Mouse (Mus musculus) MEL (cell line): ENCODE results near the gene Pde8a. TPM values are rescaled to one million over a fixed set of nuclear protein-coding genes. Genes with fewer than 3 reads are reported as not detected.

ENCODE experiments used
- DNase-seq: peaks from one replicate; pipeline ENCODE4 v3.0.0; 2011; ENCODE audit warnings: low read depth, low spot score
- H3K27ac ChIP-seq: 2 replicates; pipeline ENCODE4 v1.5.1; 2012; ENCODE audit warnings: low read depth, mild to moderate bottlenecking, control low read depth, low read length, moderate library complexity; ENCODE audit not compliant: control insufficient read depth
- H3K27me3 ChIP-seq, 2 experiments: fragments of 150-350 bp in 1 of 2; sonication (generic) in 1 of 2; 2 replicates each; pipeline ENCODE4 v1.6.1; 2012; ENCODE audit warnings: low read length in 2 of 2, mild to moderate bottlenecking in 2 of 2, improper control_type of control experiment in 1 of 2, moderate library complexity in 1 of 2; ENCODE audit not compliant: insufficient read depth in 2 of 2, control insufficient read depth in 1 of 2
- H3K36me3 ChIP-seq, 2 experiments: 2 replicates each; pipeline ENCODE4 v1.6.1; 2012 to 2014; ENCODE audit warnings: low read length in 2 of 2, improper control_type of control experiment in 1 of 2, inconsistent platforms in 1 of 2, mild to moderate bottlenecking in 1 of 2; ENCODE audit not compliant: insufficient read depth in 2 of 2, control insufficient read depth in 1 of 2
- H3K4me1 ChIP-seq, 2 experiments: fragments of 150-350 bp in 1 of 2; sonication (generic) in 1 of 2; 2 replicates each; pipeline ENCODE4 v1.6.1; 2012; ENCODE audit warnings: low read length in 2 of 2, improper control_type of control experiment in 1 of 2, mild to moderate bottlenecking in 1 of 2; ENCODE audit not compliant: insufficient read depth in 2 of 2, control insufficient read depth in 1 of 2
- H3K4me3 ChIP-seq, 2 experiments: fragments of 150-350 bp in 1 of 2; sonication (generic) in 1 of 2; 2 replicates each; pipeline ENCODE4 v1.5.1; 2012; ENCODE audit warnings: low read depth in 2 of 2, low read length in 2 of 2, mild to moderate bottlenecking in 2 of 2, moderate library complexity in 2 of 2, control low read depth in 1 of 2, improper control_type of control experiment in 1 of 2; ENCODE audit not compliant: control insufficient read depth in 1 of 2, insufficient read depth in 1 of 2
- H3K79me2 ChIP-seq: 2 replicates; pipeline ENCODE4 v1.6.1; 2012; ENCODE audit warnings: mild to moderate bottlenecking, low read length, moderate library complexity; ENCODE audit not compliant: control insufficient read depth, poor library complexity, insufficient read depth
- H3K9ac ChIP-seq: 2 replicates; pipeline ENCODE4 v1.6.1; 2012; ENCODE audit warnings: low read depth, mild to moderate bottlenecking, control low read depth, low read length, moderate library complexity; ENCODE audit not compliant: control insufficient read depth, poor library complexity, severe bottlenecking
- H3K9me3 ChIP-seq: fragments of 150-350 bp; sonication (generic); replicated peaks from 2 replicates; pipeline ENCODE4 v1.6.1; 2012; ENCODE audit warnings: mild to moderate bottlenecking, low read length, improper control_type of control experiment, moderate library complexity; ENCODE audit not compliant: insufficient read depth
- CTCF ChIP-seq, 3 experiments: IDR thresholded peaks in 2 of 3; conservative IDR thresholded peaks in 1 of 3; 2 replicates each; pipeline ENCODE4 v1.5.1; 2011 to 2012; ENCODE audit warnings: low read length in 3 of 3, low read depth in 2 of 3, mild to moderate bottlenecking in 2 of 3, improper control_type of control experiment in 1 of 3, inconsistent platforms in 1 of 3, mixed read lengths in 1 of 3, moderate library complexity in 1 of 3; ENCODE audit not compliant: control insufficient read depth in 1 of 3, insufficient read depth in 1 of 3, poor library complexity in 1 of 3, severe bottlenecking in 1 of 3
- E2F4 ChIP-seq: IDR thresholded peaks from 2 replicates; pipeline ENCODE4 v1.6.1; 2011; ENCODE audit warnings: low read depth, low read length, improper control_type of control experiment, borderline replicate concordance
- ETS1 ChIP-seq: IDR thresholded peaks from 2 replicates; pipeline ENCODE4 v1.6.1; 2012; ENCODE audit warnings: low read depth, mild to moderate bottlenecking, inconsistent platforms, low read length, improper control_type of control experiment, moderate library complexity
- KAT2A ChIP-seq: conservative IDR thresholded peaks from 2 replicates; pipeline ENCODE4 v1.6.1; 2012; ENCODE audit warnings: low read depth, low read length, improper control_type of control experiment, inconsistent platforms
- MAFK ChIP-seq: IDR thresholded peaks from 2 replicates; pipeline ENCODE4 v1.6.1; 2011; ENCODE audit warnings: low read depth, mild to moderate bottlenecking, low read length, improper control_type of control experiment, borderline replicate concordance
- MAX ChIP-seq: IDR thresholded peaks from 2 replicates; pipeline ENCODE4 v1.6.1; 2011; ENCODE audit warnings: low read length, improper control_type of control experiment
- MEF2A ChIP-seq: IDR thresholded peaks from 2 replicates; pipeline ENCODE4 v1.6.1; 2014; ENCODE audit warnings: low read depth, mild to moderate bottlenecking, inconsistent platforms, low read length, improper control_type of control experiment; ENCODE audit not compliant: poor library complexity, insufficient replicate concordance, severe bottlenecking; ENCODE audit errors: extremely low read depth
- MXI1 ChIP-seq: IDR thresholded peaks from 2 replicates; pipeline ENCODE4 v1.6.1; 2011; ENCODE audit warnings: mild to moderate bottlenecking, low read depth, low read length, improper control_type of control experiment
- MYB ChIP-seq: IDR thresholded peaks from 2 replicates; pipeline ENCODE4 v1.6.1; 2011; ENCODE audit warnings: mild to moderate bottlenecking, low read depth, low read length, improper control_type of control experiment
- NELFE ChIP-seq: IDR thresholded peaks from 2 replicates; pipeline ENCODE4 v1.6.1; 2011; ENCODE audit warnings: low read depth, low read length, improper control_type of control experiment
- POLR2AphosphoS2 ChIP-seq: IDR thresholded peaks from 2 replicates; pipeline ENCODE4 v1.6.1; 2011; ENCODE audit warnings: low read length, improper control_type of control experiment
- RAD21 ChIP-seq: IDR thresholded peaks from 2 replicates; pipeline ENCODE4 v1.6.1; 2011; ENCODE audit warnings: mild to moderate bottlenecking, low read depth, low read length, improper control_type of control experiment
- RCOR1 ChIP-seq: IDR thresholded peaks from 2 replicates; pipeline ENCODE4 v1.6.1; 2012; ENCODE audit warnings: low read depth, mild to moderate bottlenecking, inconsistent platforms, low read length, improper control_type of control experiment
- SIN3A ChIP-seq: IDR thresholded peaks from 2 replicates; pipeline ENCODE4 v1.6.1; 2012; ENCODE audit warnings: low read length, improper control_type of control experiment, inconsistent platforms
- SMC3 ChIP-seq: IDR thresholded peaks from 2 replicates; pipeline ENCODE4 v1.6.1; 2011; ENCODE audit warnings: low read depth, low read length, improper control_type of control experiment
- ZKSCAN1 ChIP-seq: IDR thresholded peaks from 2 replicates; pipeline ENCODE4 v1.6.1; 2012; ENCODE audit warnings: low read depth, mild to moderate bottlenecking, inconsistent platforms, low read length, improper control_type of control experiment, moderate library complexity
- ZMIZ1 ChIP-seq: IDR thresholded peaks from 2 replicates; pipeline ENCODE4 v1.6.1; 2012; ENCODE audit warnings: low read depth, mild to moderate bottlenecking, inconsistent platforms, low read length, improper control_type of control experiment, moderate library complexity
- polyA plus RNA-seq, 2 experiments: library from polyadenylated mRNA; stranded (reverse) in 1 of 2; unstranded in 1 of 2; fragments of >175 nt in 1 of 2; fragments of >200 nt in 1 of 2; gene quantifications; 2 replicates each; pipeline versions ENCODE4 v1.2.1 to v1.2.4; 2012; ENCODE audit warnings: low replicate concordance in 2 of 2, low read depth in 1 of 2; ENCODE audit not compliant: insufficient read length in 2 of 2, insufficient read depth in 1 of 2, missing spikeins in 1 of 2
- total RNA-seq: library from RNA; depleted of rRNA; stranded (reverse); fragments of 300-350 nt; gene quantifications from 2 replicates; pipeline ENCODE4 v1.2.3, GENCODE M21; 2012

The Pde8a gene
- total and polyA plus RNA-seq, 3 experiments, result 0.11 TPM; not detected in 2

GRCm38 (mm10) chr7:81344544-81345446, 131.4 kb downstream of the Pde8a start, which contains the start of gene Rps17 (continued):
- TF ChIP-seq MYB (no peak), RCOR1 (no peak), KAT2A (peak; percentile 84), RAD21 (no peak), ZKSCAN1 (no peak), CTCF (IDR thresholded peaks at IDR 0.05 in 2 of 3, conservative IDR thresholded peaks at IDR 0.05 in 1 of 3; ENCODE audit: control insufficient read depth in 1 of 3, insufficient read depth in 1 of 3, low read depth in 2 of 3, low read length in 3 of 3, poor library complexity in 1 of 3, severe bottlenecking in 1 of 3) (peak; percentile 65 to 97 (median 88)), E2F4 (no peak), MXI1 (peak; percentile 75), SIN3A (peak; percentile 85), ZMIZ1 (peak; percentile 65; the same call in 1 of the 2 replicates), NELFE (peak; percentile 98), MEF2A (no peak), SMC3 (no peak), POLR2AphosphoS2 (peak; percentile 81), ETS1 (no peak)

GRCm38 (mm10) chr7:81345447-81346170, 132.2 kb downstream of the Pde8a start:
- H3K27ac ChIP-seq, result peak overlapping the region; percentile 71
- peaks cover 1 to 8% of the 10 kb centered on the region in 2 experiments; a peak in 3 of 4 replicates for H3K4me1 ChIP-seq
- TF ChIP-seq ZMIZ1 (peak; percentile 58; the same call in 1 of the 2 replicates), MAX (no peak), MAFK (no peak), RAD21 (no peak)

More at GRCm38 (mm10) chr7:81345447-81346170, 132.2 kb downstream of the Pde8a start:
- Histone ChIP-seq H3K36me3 (peaks cover 11 to 16% of the 10 kb centered on the region in 2 experiments), H3K79me2 (peaks cover 32% of the 10 kb centered on the region), H3K4me3 (peak overlapping the region; percentile 52 to 71), H3K9me3 (no peaks in the 10 kb centered on the region), H3K27me3 (peaks cover 0 to 2% of the 10 kb centered on the region in 2 experiments; a peak in 2 of 4 replicates), H3K9ac (peak overlapping the region; percentile 82)
- no peak for DNase-seq
